Mouse (Mus musculus): ENCODE measurements around the gene Cox17. TPM values are rescaled to one million over a fixed set of nuclear protein-coding genes. Genes with fewer than 3 reads are reported as not detected.

Gene Cox17
- polyA plus RNA-seq, 1 experiment from 2014 or later = 404 TPM

GRCm38 (mm10) chr16:38350939-38351338 lies 4.1 kb downstream of the Cox17 start:
- Histone ChIP-seq H3K9ac (no peak overlapping the region), H3K27me3 (replicated peaks) (no peaks in the 10 kb centered on the region), H3K4me1 (peaks cover 68% of the 10 kb centered on the region), H3K36me3 (peaks cover 65% of the 10 kb centered on the region), H3K27ac (peak overlapping the region; percentile 90), H3K4me2 (peak overlapping the region; percentile 80), H3K4me3 (peak overlapping the region; percentile 1; the same call in 1 of the 2 replicates), H3K9me3 (replicated peaks) (no peaks in the 10 kb centered on the region)
- no peak for ATAC-seq
- 69% methylated on average over 6 of the region's 6 CpGs for WGBS (ENCODE audit: insufficient replicate concordance)

GRCm38 (mm10) chr16:38352031-38352430 lies 5.2 kb downstream of the Cox17 start:
- no peaks in the 10 kb centered on the region for H3K9me3 ChIP-seq (replicated peaks)
- WGBS (ENCODE audit: insufficient replicate concordance) = 88% methylated on average over 7 of the region's 7 CpGs
- H3K4me3 ChIP-seq = no peak overlapping the region
- H3K27me3 ChIP-seq (replicated peaks) = no peaks in the 10 kb centered on the region
- H3K9ac ChIP-seq = no peak overlapping the region
- H3K4me2 ChIP-seq = no peak overlapping the region
- no peak for ATAC-seq
- H3K36me3 ChIP-seq = peaks cover 76% of the 10 kb centered on the region
- peaks cover 62% of the 10 kb centered on the region for H3K4me1 ChIP-seq
- H3K27ac ChIP-seq = peak overlapping the region; percentile 53

- no peak overlapping the region for H3K4me3 ChIP-seq
- no peak overlapping the region for H3K4me2 ChIP-seq
- peaks cover 81% of the 10 kb centered on the region for H3K36me3 ChIP-seq
- H3K27ac ChIP-seq = no peak overlapping the region
- ATAC-seq = no peak
- H3K4me1 ChIP-seq = peaks cover 57% of the 10 kb centered on the region
- no peaks in the 10 kb centered on the region for H3K9me3 ChIP-seq (replicated peaks)
- H3K27me3 ChIP-seq (replicated peaks) = no peaks in the 10 kb centered on the region
- no peak overlapping the region for H3K9ac ChIP-seq
Observed at GRCm38 (mm10) chr16:38352851-38353250, 6.1 kb downstream of the Cox17 start.

- peak overlapping the region; percentile 59; the same call in 1 of the 2 replicates for H3K27ac ChIP-seq
- H3K36me3 ChIP-seq = peaks cover 79% of the 10 kb centered on the region
- peaks cover 50% of the 10 kb centered on the region for H3K4me1 ChIP-seq
- no peak for ATAC-seq
- no peaks in the 10 kb centered on the region for H3K9me3 ChIP-seq (replicated peaks)
- no peak overlapping the region for H3K4me3 ChIP-seq
- no peaks in the 10 kb centered on the region for H3K27me3 ChIP-seq (replicated peaks)
- no peak overlapping the region for H3K4me2 ChIP-seq
- H3K9ac ChIP-seq = no peak overlapping the region
- 71% methylated on average over 2 of the region's 2 CpGs for WGBS (ENCODE audit: insufficient replicate concordance)
Observed at GRCm38 (mm10) chr16:38353642-38354041, 6.9 kb downstream of the Cox17 start.

DNA sequence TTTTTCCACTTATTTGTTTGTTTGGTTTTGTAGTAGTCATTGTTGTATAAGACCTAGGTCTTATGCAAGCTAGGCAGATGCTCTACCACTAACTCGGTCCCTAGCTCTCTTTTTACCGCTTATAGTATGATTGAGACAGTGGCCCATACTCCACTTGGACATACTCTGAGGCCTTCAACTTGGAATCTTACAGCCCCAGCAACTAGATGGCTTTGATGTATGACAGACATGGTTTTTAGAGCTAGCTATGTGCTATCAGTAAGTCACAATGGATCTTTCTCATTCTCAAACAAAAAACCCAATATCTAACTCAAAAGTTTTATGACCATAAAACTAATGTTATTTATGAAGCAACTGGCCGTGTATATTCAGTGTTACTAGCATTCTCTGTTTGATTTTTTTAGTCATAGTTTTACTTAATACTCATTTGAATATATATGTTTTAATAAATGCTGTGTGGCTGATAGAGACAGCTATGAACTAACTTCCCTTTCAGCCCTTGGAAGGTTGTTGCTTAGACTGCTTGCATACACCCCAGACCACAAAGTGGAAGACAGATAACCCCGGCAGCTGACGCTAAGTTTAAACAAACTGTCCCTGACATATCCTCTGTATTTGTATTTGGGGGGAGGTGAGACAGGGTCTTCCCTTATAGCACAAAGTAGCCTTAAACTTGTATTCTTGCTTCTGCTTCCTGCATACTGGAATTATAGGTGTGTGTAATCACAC lies 7.6 kb downstream of the Cox17 start:
- Histone ChIP-seq H3K4me3 (no peak overlapping the region), H3K4me2 (no peak overlapping the region), H3K36me3 (peaks cover 74% of the 10 kb centered on the region), H3K9ac (no peak overlapping the region), H3K27me3 (replicated peaks) (no peaks in the 10 kb centered on the region), H3K4me1 (peaks cover 43% of the 10 kb centered on the region), H3K27ac (peak overlapping the region; percentile 59), H3K9me3 (replicated peaks) (no peaks in the 10 kb centered on the region)
- 42% methylated on average over 5 of the region's 5 CpGs for WGBS (ENCODE audit: insufficient replicate concordance)
- no peak for ATAC-seq

DNA sequence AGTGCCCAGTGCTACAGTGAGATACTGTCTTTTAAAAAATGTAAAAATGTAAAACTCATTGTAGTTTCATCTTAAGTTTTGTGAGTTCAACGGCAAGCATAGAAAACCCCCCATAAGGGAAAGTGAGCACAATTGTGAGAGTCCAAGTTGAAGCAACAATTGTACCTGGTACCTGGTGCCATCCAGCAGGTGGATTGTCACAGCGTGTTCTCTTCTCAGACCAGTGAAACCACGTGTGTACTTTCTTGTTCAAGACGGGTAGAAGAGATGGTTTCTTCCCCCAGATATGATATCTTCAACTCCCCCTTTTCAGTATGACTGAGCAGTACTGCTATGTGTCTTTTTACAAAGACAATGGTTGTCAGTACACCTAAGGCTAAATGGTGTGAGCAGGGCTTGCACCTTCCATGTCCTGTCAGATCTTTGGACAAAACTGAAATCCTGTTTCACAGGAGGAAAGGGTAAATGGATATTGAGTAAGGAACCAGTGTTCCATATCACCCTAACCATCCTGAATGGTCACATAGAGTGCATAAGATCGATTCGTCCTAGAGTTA lies 11.5 kb downstream of the Cox17 start:
- H3K27me3 ChIP-seq (replicated peaks) = no peaks in the 10 kb centered on the region
- no peak overlapping the region for H3K9ac ChIP-seq
- H3K4me2 ChIP-seq = no peak overlapping the region
- 69% methylated on average over 6 of the region's 6 CpGs for WGBS (ENCODE audit: insufficient replicate concordance)
- ATAC-seq = no peak
- H3K36me3 ChIP-seq = peaks cover 39% of the 10 kb centered on the region
- peaks cover 42% of the 10 kb centered on the region for H3K4me1 ChIP-seq
- H3K9me3 ChIP-seq (replicated peaks) = no peaks in the 10 kb centered on the region
- H3K4me3 ChIP-seq = no peak overlapping the region
- no peak overlapping the region for H3K27ac ChIP-seq

DNA sequence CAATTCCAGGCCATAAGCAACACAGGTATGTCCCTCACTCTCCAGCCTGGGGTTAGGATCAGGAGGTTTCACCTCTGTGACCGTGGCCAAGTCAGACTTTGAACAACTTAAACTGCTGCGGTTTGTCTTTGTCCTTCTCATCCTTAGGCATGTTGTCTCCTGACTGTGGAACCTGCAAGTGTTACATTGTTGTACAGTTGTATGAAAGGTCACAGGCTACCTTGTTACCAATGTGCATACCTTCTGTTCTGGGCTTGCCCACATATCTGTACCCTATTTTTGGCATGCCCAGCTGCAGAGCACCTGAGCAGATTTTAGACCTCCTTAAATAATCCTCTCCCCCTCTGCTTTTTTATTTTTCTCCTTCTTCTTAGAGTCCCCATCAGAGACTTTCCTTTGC lies 12.4 kb downstream of the Cox17 start:
- Histone ChIP-seq H3K27ac (no peak overlapping the region), H3K9ac (no peak overlapping the region), H3K36me3 (peaks cover 30% of the 10 kb centered on the region), H3K4me1 (peaks cover 43% of the 10 kb centered on the region), H3K27me3 (replicated peaks) (no peaks in the 10 kb centered on the region), H3K4me3 (no peak overlapping the region), H3K9me3 (replicated peaks) (no peaks in the 10 kb centered on the region), H3K4me2 (no peak overlapping the region)
- no peak for ATAC-seq
- WGBS (ENCODE audit: insufficient replicate concordance) = 84% methylated on average over 2 of the region's 2 CpGs

DNA sequence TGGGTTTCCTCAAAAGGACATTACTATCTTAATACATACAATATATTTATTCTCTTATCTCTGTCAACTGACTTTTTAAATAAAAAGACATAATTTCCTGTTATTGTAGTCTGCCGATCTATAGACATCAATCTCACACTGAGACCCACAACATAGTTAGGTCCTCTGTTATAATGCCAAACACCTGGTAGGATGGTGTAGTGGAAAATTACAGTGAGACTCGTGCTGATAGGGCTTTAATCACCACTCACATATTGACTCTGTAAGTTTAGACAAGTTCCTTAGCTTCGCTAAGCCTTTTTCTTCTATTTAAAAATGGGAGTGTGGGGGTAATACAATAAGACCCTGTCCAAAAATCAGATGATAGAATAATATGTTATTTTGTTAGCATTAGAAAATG lies 13.1 kb downstream of the Cox17 start:
- Histone ChIP-seq H3K36me3 (peaks cover 26% of the 10 kb centered on the region), H3K4me2 (no peak overlapping the region), H3K4me3 (no peak overlapping the region), H3K9me3 (replicated peaks) (no peaks in the 10 kb centered on the region), H3K27me3 (replicated peaks) (no peaks in the 10 kb centered on the region), H3K4me1 (peaks cover 42% of the 10 kb centered on the region), H3K27ac (no peak overlapping the region), H3K9ac (no peak overlapping the region)
- ATAC-seq = no peak
- WGBS (ENCODE audit: insufficient replicate concordance) = 58% methylated on average over 3 of the region's 3 CpGs

GRCm38 (mm10) chr16:38360317-38360716 lies 13.5 kb downstream of the Cox17 start:
- Histone ChIP-seq H3K4me1 (peaks cover 46% of the 10 kb centered on the region), H3K4me2 (no peak overlapping the region), H3K9me3 (replicated peaks) (no peaks in the 10 kb centered on the region), H3K27ac (no peak overlapping the region), H3K36me3 (peaks cover 25% of the 10 kb centered on the region), H3K9ac (no peak overlapping the region), H3K4me3 (no peak overlapping the region), H3K27me3 (replicated peaks) (no peaks in the 10 kb centered on the region)
- whole genome bisulfite sequencing (ENCODE audit: insufficient replicate concordance) = 50% methylated on average over 2 of the region's 2 CpGs
- ATAC-seq = no peak

DNA sequence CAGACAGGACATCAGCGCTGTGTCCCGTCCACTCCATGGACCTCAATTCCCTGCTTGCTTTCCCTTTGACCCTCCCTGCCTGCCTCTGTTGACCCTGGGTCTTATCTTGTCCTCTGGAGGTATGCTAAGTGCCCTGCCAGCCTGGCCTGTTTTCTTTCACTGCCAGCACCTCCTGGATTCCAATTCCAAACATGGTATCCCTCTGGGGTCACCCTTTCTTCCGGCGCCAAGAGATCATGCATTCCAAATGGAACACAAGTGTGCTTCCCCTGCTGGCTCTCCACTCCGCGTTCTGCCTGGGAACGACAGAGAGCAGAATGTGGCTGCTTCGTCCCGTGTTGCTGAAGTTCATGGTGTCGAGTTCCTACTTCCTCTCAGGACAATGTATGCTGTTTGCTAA lies 15.1 kb downstream of the Cox17 start, which contains the start of gene Popdc2:
Gene Popdc2, plus strand, starts transcription at position 277 of the 400 bp plus-strand sequence.
- peaks cover 9% of the 10 kb centered on the region; the same call in 1 of the 2 replicates for H3K36me3 ChIP-seq
- peak within 1 kb of the TSS; percentile 14 for H3K4me2 ChIP-seq
- peaks cover 57% of the 10 kb centered on the region for H3K4me1 ChIP-seq
- H3K27ac ChIP-seq = no peak within 1 kb of the TSS
- ATAC-seq = no peak
- H3K9ac ChIP-seq = no peak within 1 kb of the TSS; the same call in 1 of the 2 replicates
- H3K27me3 ChIP-seq (replicated peaks) = no peaks in the 10 kb centered on the region
- H3K4me3 ChIP-seq = no peak within 1 kb of the TSS
- H3K9me3 ChIP-seq (replicated peaks) = no peaks in the 10 kb centered on the region
- 49% methylated on average over 10 of the region's 10 CpGs for WGBS (ENCODE audit: insufficient replicate concordance)

DNA sequence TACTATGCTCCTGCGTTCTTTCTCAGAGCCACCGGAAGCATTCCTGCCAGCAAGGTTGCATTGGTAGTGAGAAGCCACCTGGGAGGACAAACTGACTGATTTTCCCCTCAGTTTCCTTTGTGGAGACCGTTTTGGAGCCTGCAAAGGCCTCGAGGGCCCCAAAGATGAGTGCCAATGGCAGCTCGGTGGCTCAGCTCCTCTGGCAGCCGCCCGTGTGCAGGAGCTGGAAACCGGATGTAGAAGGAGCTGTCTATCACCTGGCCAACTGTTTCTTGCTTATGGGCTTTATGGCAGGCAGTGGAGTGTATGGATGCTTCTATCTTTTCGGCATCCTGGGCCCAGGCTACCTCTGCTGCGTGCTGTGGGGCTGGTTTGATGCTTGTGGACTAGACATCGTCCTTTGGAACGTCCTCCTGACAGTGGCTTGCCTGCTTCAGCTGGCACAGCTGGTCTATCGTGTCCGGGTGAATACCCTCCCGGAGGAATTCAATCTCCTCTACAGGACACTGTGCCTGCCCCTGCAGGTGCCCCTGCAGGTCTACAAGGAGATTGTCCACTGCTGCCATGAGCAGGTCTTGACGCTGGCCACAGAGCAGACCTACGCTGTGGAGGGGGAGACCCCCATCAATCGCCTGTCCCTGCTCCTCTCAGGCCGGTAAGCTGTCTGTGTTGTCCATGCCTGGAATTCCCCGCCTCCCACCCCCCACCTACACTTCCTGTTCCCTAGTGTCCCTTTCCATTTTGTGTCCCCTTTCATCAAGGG lies 15.9 kb downstream of the Cox17 start:
- ATAC-seq = no peak
- no peaks in the 10 kb centered on the region for H3K27me3 ChIP-seq (replicated peaks)
- peak overlapping the region; percentile 10; the same call in 1 of the 2 replicates for H3K9ac ChIP-seq
- H3K36me3 ChIP-seq = peaks cover 4% of the 10 kb centered on the region; the same call in 1 of the 2 replicates
- H3K4me3 ChIP-seq = no peak overlapping the region
- 64% methylated on average over 20 of the region's 20 CpGs for WGBS (ENCODE audit: insufficient replicate concordance)
- no peaks in the 10 kb centered on the region for H3K9me3 ChIP-seq (replicated peaks)
- H3K4me1 ChIP-seq = peaks cover 58% of the 10 kb centered on the region
- no peak overlapping the region for H3K27ac ChIP-seq
- peak overlapping the region; percentile 14 for H3K4me2 ChIP-seq

GRCm38 (mm10) chr16:38363256-38363595 lies 16.4 kb downstream of the Cox17 start:
- Histone ChIP-seq H3K9me3 (replicated peaks) (no peaks in the 10 kb centered on the region), H3K4me1 (peaks cover 60% of the 10 kb centered on the region), H3K36me3 (no peaks in the 10 kb centered on the region), H3K4me3 (no peak overlapping the region), H3K27me3 (replicated peaks) (no peaks in the 10 kb centered on the region), H3K9ac (0 out of 2 replicates have a peak overlapping the region, but pooled peaks have one; percentile 10), H3K4me2 (no peak overlapping the region), H3K27ac (no peak overlapping the region)
- ATAC-seq = no peak
- WGBS (ENCODE audit: insufficient replicate concordance) = 34% methylated on average over 3 of the region's 3 CpGs
